Mouse (Mus musculus) frontal cortex, postnatal 25 days (tissue): ENCODE results near the gene Speg.

ENCODE experiments used
- DNase-seq, 2 experiments: peaks; one replicate each; pipeline ENCODE4 v3.0.0; 2022; ENCODE audit warnings: low spot score in 2 of 2

The Speg gene

DNA sequence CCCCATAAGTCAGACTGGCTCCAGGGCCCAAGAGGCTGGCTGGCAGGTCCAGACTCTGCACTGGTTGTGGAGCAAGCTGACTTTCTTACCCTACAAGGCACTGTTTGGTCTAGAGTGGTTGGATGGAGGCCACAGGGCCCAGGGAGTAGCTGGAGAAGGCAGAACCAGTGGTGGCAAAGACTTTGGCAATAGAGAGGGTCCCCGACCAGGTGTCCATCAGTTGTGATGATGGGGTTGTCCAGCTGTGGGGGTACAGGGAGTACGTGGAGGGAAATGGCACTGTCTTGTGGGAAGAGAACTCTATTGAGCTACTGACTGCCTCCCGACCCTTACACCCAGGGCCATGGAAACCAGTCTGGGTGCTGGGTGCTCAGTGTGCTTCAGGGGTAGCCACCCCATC is 18.7 kb downstream of the Speg start:
- no peak for DNase-seq

DNA sequence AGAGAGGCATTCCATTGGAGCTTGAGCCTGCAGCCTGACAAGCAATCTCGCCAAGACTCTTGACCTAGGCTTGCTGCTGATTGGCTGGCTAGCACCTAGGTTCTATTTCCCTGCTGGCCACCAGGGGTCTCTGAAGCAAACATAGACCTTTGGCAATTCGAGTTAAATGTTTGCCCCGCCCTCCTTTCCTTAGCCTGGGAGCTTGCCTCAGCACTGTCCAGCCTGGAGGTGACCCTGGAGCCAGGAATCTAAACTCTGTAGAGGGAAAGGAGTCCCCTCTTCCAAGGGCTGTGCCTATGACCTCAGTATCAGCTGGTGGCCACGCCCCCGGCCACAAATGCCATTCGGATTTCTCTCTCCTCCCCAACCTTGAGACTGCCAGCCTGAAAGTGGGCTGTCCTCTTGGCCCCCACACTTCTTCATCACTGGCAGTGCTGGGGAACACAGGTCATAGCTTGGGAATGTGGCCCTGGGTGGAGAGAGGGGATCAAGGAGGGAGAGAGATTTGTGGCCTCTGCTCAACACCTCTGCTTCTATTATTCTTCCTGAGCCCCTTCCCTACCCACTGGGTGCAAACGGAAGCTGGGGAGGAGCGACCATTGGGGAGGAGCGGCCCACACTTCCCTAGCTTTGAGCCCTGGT is 23.8 kb downstream of the Speg start:
- no peak for DNase-seq

DNA sequence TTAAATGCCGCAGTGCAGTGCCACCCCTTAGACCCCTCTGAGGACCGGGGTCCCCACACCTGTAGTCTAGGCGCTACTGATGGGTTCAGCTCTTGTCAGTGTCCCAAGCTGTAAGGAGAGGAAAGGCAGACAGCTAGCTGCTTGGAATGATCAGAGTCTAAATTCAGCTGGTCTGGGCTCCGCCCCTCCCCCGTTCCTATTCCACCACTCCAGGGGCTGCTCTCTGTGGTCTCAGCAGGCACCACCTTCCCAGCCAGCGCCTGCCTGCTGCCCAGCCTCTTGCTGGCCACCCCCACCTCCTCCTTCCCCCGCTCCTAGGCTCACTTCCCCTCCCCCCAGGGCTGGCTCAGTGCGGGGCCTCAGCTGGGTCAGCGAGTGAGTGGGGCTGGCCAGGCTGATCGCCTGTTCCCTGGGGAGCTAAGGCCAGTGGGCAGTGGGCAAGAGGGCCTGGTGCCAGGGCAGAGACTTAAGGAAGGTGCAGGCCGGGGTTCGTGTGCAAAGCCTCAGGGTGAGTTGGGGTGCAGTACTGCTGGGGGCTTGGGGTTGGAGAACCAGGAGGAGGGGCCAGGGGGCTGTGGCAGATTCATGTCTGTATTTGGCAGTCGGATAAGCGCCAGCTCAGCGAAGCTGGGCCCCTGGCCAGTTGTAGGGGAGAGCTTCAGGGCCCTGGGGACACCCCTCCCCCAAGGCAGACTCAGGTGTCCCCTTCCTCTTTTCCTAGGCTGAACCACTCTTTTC is 24.8 kb downstream of the Speg start:
- no peak for DNase-seq

DNA sequence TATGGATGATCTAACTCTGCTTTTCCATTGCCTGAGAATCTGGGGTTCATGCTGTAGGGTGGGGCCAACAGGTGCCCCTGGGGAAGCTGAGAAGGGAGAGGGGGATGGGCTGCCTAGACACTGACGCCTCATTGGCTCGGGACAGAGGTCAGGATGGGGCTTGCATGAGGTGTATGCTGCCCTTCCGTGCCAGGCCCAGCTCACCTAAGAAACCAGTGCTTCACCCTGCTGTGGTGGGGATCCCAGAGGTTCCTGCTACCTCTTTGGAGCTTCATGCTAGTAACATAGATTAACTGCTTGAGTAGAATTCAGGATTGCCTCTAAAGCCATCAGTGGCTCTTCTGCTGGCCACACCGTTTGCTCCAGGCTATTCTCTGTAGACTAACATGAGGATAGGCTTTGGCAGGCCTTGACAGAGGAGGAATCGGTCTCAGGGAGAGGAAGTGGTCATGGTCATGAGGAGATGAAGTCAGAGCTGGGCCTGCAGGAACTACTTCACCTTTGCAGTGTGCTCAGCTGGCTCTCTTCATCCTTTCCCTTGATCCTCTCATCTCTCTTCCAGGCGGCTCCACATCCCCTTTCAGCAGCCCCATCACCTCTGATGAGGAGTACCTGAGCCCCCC is 25.5 kb downstream of the Speg start:
- no peak for DNase-seq

DNA sequence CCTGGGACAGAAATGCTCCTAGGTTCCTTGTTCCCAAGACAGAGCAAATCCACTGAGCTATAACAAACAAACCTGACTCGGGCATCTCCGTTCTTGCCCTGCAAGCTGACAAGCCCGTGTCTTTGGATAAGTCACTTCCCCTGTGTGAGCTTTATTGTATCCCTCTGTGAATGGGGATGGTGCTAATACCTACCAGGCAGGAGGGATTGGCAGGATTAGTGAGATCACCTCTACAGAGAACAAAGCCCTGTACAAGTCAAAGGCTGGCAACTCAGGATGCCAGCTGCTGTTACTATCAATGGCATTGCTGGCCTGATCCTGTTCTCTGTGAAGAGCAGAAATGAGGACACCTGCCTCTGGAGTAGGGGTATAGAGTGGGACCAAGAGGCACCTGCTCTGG is 30.4 kb downstream of the Speg start:
- DNase-seq = no peak

DNA sequence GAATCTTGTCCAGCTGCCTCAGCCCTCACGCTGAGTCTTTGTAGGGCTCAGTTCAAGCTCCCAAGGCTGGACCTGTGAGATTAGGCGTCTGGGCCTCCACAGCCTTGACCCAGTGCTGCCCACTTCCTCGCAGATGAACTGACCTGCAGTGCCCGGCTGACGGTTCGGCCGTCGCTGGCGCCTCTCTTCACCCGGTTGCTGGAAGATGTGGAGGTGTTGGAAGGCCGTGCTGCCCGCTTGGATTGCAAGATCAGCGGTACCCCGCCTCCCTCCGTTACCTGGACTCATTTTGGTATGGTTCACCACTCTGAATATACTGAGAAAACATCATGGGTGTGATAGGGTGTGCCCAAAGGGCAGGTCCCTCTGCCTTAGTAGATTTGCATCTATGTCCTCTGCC is 31.1 kb downstream of the Speg start:
- no peak for DNase-seq

DNA sequence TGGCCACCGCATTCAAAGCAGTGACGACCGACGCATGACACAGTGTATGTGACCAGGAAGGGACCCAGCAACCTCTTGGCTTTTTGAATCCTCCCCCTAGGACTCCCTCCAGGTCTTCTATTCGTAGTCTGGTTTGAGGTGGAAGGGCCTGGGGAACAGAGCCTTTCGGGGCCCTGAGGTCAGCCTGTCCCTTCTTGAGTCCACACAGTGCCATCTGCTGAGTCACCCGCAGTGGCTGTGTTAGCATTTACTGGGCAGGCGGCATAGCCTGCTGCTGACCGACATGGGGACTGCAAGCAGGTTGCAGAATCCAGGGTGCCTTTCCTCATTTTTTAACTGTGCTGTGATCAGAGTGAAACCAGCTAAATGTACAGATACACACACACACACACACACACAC is 32.0 kb downstream of the Speg start:
- DNase-seq = no peak

DNA sequence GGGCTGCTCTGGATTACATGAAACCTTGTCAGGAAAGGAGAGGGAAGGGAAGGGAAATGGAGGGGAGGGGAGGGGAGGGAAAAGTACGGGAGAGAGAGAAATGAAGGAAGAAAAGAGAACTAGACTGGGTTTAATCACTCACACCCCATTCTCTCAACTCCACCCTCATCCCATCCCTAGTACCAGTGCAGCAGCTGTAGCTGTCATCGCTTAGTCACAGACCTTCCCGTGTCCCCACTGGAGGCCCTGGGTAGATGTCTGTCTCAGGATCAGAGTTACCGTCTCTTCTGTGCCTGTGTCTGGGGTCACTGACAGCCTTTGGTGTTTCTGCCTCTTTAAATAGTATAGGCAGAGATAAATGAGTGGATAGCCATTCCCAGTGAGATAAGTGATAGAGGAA is 33.1 kb downstream of the Speg start:
- DNase-seq = no peak

DNA sequence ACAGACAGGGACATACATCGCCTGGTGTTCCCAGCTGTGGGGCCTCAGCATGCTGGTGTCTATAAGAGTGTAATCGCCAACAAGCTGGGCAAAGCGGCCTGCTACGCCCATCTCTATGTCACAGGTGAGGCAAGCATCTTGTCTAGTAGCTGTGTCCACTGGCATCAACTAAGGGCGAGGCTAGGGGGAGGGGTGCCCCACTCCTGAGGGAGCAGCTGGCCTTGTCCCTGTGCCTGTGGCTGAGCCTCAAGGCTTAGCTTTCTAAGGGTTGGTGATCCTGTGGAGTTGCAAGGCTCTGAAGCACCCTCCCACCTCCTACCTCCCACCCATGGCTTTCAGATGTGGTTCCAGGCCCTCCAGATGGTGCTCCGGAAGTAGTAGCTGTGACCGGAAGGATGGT is 34.9 kb downstream of the Speg start:
- DNase-seq = no peak

DNA sequence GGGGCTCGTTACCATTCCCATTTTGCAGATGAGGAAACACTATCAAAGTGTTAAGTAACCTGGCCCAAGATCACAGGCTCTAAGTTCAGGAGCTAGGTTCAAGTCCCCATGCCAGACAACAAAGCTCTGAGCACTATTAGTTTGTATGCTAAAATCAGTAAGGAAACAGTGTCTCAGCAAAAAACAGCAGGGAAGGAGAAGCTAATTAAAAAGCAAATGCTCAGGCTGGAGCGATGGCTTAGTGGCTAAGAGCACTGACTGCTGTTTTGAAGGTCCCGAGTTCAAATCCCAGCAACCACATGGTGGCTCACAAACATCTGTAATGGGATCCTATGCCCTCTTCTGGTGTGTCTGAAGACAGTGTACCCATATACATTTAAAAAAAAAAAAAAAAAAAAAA is 37.1 kb downstream of the Speg start:
- no peak for DNase-seq

DNA sequence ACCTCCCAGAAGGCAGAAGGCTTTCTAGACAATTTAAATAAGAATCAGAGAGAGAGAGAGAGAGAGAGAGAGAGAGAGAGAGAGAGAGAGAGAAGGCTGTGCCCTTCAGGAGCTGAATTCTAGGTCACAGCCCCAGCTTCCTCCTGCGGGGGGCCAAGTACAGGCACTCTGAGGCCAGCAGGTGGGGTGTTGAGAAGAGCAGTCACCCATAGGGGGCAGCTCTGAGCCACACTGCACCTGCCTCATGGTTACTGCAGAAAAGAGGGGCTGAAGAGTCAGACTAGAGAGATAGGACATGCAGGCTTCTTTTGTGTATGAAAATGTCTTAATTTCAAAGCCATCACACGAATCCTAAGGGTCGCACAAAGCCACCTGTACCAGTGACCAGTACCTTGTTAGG is 38.7 kb downstream of the Speg start:
- DNase-seq = no peak

DNA sequence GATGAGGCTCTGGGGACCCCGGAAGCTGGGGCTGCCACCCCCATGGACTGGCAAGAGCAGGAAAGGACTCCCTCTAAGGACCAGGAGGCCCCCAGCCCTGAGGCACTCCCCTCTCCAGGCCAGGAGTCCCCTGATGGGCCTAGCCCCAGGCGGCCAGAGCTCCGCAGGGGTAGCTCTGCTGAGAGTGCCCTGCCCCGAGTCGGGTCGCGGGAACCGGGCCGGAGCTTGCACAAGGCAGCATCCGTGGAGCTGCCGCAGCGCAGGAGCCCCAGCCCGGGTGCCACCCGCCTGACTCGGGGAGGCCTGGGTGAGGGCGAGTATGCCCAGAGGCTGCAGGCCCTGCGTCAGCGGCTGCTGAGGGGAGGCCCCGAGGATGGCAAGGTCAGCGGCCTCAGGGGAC is 46.7 kb downstream of the Speg start:
- DNase-seq = no peak

DNA sequence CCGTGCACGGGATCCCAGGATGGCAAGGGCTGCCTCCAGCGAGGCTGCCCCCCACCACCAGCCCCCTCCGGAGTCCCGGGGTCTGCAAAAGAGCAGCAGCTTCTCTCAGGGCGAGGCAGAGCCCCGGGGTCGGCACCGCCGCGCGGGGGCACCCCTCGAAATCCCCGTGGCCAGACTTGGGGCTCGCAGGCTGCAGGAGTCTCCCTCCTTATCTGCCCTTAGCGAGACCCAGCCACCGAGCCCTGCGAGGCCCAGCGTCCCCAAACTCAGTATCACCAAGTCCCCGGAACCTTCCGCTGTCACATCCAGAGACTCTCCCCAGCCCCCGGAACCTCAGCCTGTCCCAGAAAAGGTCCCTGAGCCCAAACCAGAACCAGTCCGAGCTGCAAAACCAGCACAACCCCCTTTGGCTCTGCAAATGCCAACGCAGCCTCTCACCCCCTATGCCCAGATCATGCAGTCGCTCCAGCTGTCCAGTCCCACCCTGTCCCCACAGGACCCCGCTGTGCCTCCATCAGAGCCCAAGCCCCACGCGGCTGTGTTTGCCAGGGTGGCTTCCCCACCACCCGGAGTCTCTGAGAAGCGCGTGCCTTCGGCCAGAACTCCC is 47.2 kb downstream of the Speg start:
- no peak for DNase-seq

DNA sequence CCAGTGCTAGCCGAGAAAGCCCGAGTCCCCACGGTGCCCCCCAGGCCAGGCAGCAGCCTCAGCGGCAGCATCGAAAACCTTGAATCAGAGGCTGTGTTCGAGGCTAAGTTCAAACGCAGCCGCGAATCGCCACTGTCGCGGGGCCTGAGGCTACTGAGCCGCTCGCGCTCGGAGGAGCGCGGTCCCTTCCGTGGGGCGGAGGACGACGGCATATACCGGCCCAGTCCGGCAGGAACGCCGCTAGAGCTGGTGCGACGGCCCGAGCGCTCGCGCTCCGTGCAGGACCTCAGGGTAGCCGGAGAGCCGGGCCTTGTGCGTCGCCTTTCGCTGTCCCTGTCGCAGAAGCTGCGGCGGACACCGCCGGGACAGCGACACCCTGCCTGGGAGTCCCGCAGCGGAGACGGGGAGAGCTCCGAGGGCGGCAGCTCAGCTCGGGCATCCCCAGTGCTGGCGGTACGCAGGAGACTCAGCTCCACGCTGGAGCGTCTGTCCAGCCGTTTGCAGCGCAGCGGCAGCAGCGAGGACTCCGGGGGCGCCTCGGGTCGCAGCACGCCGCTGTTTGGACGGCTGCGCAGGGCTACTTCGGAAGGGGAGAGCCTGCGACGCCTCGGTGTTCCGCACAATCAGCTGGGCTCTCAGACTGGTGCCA is 47.9 kb downstream of the Speg start:
- DNase-seq = no peak

DNA sequence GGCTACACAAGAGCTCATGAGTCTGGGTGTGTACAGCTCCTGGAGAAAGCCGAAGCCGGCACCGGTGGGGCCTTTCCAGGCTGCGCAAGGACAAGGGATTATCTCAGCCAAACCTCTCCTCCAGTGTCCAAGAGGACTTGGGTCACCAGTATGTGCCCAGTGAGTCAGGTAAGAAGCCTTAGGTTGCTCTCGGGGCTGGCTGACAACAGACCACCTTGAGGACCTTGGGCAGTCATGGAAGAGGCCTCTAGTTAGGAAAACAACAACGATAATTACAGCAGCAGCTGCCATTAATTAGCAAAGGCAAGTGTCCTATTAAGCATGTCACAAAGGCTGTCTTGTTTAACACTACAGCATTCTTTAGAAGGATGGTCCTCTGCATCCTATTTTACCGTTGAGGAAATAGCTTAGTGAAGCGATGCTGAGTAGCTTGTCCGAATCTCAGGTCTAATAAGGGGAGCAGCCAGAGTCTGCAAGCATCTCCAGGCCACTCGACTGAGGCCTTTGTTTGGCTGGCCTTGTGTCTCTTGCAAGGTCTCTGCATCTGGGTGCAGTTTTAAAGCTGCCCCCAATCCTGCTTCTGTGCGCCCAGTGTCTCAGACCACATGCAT is 48.8 kb downstream of the Speg start:
- no peak for DNase-seq

DNA sequence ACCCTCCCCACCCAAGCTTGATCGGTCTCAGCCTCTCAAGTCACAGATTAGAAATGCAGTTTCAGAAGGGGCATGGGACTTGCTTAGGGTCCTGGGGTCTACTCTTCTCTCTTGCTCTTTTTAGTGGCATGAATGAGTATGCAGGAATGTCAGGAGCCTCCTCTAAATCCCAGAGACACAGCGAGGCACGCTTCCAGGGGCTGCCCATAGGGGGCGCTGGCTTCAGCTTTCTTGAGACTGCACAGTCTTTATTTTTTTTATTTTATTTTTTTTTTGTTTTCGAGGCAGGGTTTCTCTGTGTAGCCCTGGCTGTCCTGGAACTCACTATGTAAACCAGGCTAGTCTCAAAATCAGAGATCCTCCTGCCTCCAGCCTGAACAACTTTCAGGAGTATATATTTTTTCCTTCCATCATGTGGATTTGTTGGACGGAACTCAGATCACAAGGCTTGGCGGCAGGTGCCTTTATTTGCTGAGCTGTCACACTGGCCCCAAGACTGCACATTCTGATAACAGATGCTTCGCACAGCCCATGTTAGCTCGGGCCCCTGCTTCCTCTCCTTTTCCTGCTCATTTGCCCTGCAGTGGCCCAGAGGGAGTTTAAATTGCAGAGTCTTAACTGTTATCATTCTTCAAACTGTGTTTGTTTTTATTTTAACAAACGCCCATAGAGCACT is 50.8 kb downstream of the Speg start:
- peak in 1 of 2 experiments; percentile 40 for DNase-seq

DNA sequence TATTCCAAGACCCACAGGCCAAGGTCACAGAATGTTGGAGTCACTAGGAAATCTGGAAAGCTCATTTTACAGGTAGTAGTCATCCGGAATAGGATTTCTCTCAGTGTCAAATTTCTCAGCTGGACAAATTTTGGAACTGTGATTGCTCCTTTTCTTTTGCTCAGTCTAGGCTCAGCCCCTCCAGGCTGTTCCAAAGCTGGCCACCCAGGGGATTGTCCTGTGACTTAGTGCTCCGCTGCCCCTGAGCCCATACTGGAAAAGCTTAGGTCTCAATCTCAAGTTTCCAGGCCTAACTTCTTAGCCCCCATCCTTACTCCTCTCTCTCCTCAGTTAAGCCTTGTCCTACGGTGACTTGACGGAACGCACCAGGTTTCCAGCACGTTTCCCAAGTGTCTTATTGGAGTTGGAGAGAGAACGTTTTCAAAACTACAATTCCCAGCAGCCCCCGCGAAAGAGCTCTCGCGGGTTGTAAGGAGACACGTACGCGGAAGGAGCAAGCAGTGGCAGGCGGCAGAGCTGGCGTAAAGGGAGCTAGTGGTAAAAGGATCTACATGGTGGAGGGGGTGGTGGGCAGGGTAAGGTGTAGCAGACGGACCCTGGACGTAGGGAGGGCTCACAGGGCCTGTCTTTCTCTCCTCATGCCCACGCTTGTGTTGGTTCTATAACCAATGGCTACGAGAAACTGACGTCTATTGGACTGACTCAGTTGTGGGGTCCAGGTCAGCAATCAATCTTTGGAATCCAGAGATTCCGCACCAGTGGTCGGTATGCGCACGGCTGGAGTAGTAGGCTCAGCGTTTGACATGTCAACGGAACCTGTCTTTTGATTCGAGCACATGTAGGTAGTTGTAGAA is 60.6 kb downstream of the Speg start, which contains the start of gene Gmppa:
Gmppa (plus strand) TSS at position 456 of the 854 bp plus-strand sequence.
- DNase-seq = peak; percentile 58 to 69

DNA sequence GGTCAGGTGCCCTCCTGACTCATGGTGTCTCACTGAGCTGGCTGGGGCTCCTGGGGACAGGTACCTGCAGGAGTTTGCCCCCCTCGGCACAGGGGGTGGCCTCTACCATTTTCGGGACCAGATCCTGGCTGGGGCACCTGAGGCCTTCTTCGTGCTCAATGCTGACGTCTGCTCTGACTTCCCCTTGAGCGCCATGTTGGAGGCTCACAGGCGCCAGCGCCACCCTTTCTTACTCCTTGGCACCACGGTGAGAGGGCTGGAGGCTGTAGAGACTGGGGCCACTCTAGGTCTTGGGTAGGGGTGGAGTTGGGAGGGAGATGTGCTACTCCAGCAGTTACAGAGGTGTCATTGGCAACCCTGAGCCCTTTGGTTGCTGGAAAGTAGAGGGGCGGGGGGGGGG is 63.7 kb downstream of the Speg start:
- no peak for DNase-seq

DNA sequence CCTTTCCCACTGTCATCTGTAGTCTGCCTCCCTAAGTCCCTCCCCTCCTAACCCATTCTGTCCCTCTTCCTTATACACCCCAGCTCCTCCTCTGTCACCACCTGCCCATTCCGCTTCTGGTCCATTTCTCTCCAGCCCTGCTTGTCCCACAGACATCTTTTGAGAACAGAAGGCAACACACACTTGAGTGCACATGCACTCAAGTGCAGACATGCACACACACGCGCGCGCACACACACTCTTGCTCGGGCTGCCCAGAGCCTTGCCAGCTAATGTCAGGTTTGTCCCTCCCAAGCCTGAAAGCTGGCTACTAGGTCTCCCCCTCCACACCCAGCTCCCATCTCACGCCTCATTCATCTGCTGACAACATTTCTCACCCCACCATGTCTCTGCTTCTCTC is 65.6 kb downstream of the Speg start:
- no peak for DNase-seq

DNA sequence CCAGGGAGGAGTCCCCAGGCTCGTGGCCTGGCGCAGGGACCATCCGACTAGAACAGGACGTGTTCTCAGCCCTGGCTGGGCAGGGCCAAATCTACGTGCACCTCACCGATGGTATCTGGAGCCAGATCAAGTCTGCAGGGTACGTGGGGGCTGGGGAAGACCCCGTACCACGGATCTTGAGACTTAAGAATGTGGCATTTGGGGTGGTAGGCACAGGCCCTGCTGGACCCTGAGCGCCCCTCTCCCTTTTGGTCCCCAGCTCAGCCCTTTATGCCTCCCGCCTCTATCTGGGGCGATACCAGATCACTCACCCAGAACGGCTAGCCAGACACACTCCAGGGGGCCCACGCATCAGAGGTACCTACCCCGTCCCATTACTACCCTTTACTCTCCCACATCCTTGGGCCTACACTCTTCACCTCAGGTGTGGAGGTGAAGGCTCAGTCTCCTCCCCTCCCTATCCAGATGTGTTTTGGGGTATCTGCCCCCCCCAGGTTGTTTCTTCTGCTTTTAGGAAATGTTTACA is 66.4 kb downstream of the Speg start:
- DNase-seq = no peak
